Mouse (Mus musculus): ENCODE results near the gene Olfr503. TPM values are rescaled to one million over a fixed set of nuclear protein-coding genes. Genes with fewer than 3 reads are reported as not detected.
"Not testable (repeated sequence)": the region's sequence is repeated elsewhere in the genome, so short reads cannot be mapped to it uniquely, and the experiment has no call there.

Olfr503 gene
- total RNA-seq (2021) (not detected), polyA plus RNA-seq (2012; rRNA removed) (not detected in 2 replicates)
- long read RNA-seq, result 0 reads

DNA sequence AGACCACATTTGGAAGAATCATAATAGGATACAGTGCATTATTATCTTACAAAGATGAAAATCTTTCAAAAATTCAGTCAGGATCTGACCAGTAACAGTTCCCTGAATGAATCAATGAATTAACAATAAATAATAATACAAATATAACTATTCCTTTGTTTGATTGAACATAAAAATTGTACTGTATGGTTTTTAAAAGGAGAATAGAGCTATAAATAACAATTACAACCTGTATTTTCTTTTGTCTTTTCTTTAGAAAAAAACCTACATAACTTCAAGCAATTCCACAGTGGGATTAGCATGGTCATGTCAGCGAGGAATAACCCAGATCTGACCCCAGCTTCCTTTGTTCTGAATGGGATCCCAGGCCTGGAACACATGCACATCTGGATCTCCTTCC lies at the start of gene Olfr503:
TSS of gene Olfr503 (plus strand) at position 301 of the 400 bp plus-strand sequence.
- H3K27me3 ChIP-seq (ENCODE audit: control insufficient read depth, insufficient read depth, low read length); H3K36me3 ChIP-seq (ENCODE audit: control insufficient read depth, insufficient read depth, low read length); intact Hi-C loops (cut with DNase I); H3K27ac ChIP-seq; H3K4me1 ChIP-seq (ENCODE audit: control insufficient read depth, insufficient read depth, low read length); H3K79me2 ChIP-seq (replicated peaks; ENCODE audit: control insufficient read depth, insufficient read depth, low read length); H3K4me3 ChIP-seq; DNase-seq; H3K9ac ChIP-seq (ENCODE audit: low read depth, low read length): not testable (repeated sequence)
- 19% methylated on average over 1 of the region's 1 CpGs for WGBS

DNA sequence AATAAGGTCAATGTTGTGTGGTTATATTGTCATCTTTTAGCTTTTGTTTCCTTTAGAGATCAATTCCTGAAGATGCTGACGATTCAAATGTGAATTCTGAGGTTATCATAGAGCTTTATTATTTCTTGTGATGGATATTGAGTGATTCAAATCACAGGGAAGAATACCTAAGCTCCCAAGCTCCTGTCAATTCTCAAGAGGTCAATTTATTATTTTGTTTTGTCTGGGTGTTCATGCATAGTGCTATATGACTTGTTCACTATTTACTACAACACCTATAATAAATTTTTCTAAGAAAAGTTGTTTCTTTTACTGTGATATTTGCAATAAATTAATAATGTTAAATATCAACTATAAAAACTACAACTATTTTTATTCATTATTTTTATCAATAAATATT lies 19.4 kb upstream of the Olfr503 start, which contains the start of gene Olfr502:
TSS of gene Olfr502 (minus strand) at position 101 of the 400 bp plus-strand sequence.
- WGBS, result 35% methylated on average over 1 of the region's 1 CpGs
- Histone ChIP-seq H3K27ac (no peak within 1 kb of the TSS), H3K27me3 (ENCODE audit: control insufficient read depth, insufficient read depth, low read length) (no peaks in the 10 kb centered on the region), H3K79me2 (replicated peaks; ENCODE audit: control insufficient read depth, insufficient read depth, low read length) (no peaks in the 10 kb centered on the region), H3K9ac (ENCODE audit: low read depth, low read length) (no peak within 1 kb of the TSS), H3K36me3 (ENCODE audit: control insufficient read depth, insufficient read depth, low read length) (no peaks in the 10 kb centered on the region), H3K4me3 (no peak within 1 kb of the TSS), H3K4me1 (ENCODE audit: control insufficient read depth, insufficient read depth, low read length) (no peaks in the 10 kb centered on the region)
- TF ChIP-seq EP300 (IDR thresholded peaks at IDR 0.05; ENCODE audit: insufficient read depth, low read depth, low read length) (no peak), CTCF (IDR thresholded peaks at IDR 0.05) (no peak), POLR2A (IDR thresholded peaks at IDR 0.05; ENCODE audit: insufficient read depth, low read depth, low read length) (no peak)
- DNase-seq, result no peak
- intact Hi-C loops (cut with DNase I), result no loop called here

DNA sequence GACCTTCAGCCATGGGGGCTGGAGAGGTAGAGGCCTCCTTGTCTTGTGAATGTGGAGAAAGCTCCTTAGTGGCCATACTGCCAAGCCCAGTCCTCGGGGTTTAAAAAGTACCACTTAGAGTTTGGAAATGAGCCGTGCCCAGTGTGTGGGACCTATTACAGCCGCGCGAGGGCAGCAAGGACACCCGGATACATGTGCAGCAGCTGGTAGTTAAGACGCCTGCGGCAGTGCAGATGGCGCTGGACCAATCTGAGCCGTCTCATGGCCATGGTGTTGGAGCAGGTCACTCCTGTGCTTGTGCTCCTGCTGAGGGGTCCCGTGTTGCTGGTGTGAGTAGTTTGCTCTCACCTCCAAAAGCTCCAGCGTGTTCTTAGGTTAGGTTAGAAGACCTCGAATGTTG lies 1.9 kb upstream of the Olfr503 start:
- H3K27me3 ChIP-seq (ENCODE audit: control insufficient read depth, insufficient read depth, low read length), result no peaks in the 10 kb centered on the region
- no peak for DNase-seq
- no peaks in the 10 kb centered on the region for H3K4me1 ChIP-seq (ENCODE audit: control insufficient read depth, insufficient read depth, low read length)
- H3K36me3 ChIP-seq (ENCODE audit: control insufficient read depth, insufficient read depth, low read length), result no peaks in the 10 kb centered on the region
- no peak overlapping the region for H3K27ac ChIP-seq
- intact Hi-C loops (cut with DNase I), result no loop called here
- 74% methylated on average over 13 of the region's 13 CpGs for WGBS
- no peak for TF ChIP-seq EP300 (IDR thresholded peaks at IDR 0.05; ENCODE audit: insufficient read depth, low read depth, low read length)
- no peak for TF ChIP-seq POLR2A (IDR thresholded peaks at IDR 0.05; ENCODE audit: insufficient read depth, low read depth, low read length)
- TF ChIP-seq CTCF (IDR thresholded peaks at IDR 0.05), result no peak
- no peak overlapping the region for H3K9ac ChIP-seq (ENCODE audit: low read depth, low read length)
- no peaks in the 10 kb centered on the region for H3K79me2 ChIP-seq (replicated peaks; ENCODE audit: control insufficient read depth, insufficient read depth, low read length)
- H3K4me3 ChIP-seq, result no peak overlapping the region

DNA sequence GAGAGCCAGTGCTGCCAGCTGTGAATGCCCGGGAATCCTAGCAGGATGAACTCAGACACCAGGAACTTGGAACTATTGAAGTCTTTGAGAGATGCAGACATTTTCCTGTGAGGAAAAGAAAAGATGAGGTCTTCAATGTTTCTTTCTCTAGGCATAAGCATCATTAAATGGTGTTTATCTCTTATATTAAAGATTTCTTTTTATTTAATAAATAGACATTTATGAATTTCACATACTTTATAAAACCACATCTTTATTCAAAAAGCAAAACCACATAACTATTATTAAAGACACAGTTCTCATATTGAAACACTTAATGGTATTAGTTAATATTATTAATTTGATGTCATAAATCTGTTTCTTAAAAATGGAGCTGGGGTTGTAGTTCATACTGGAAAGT lies 21.4 kb downstream of the Olfr503 start, which contains the start of gene Olfr504:
TSS of gene Olfr504 (minus strand) at position 101 of the 400 bp plus-strand sequence.
- Histone ChIP-seq H3K4me1 (ENCODE audit: control insufficient read depth, insufficient read depth, low read length) (no peaks in the 10 kb centered on the region), H3K27ac (no peak within 1 kb of the TSS), H3K36me3 (ENCODE audit: control insufficient read depth, insufficient read depth, low read length) (no peaks in the 10 kb centered on the region), H3K4me3 (no peak within 1 kb of the TSS), H3K27me3 (ENCODE audit: control insufficient read depth, insufficient read depth, low read length) (no peaks in the 10 kb centered on the region), H3K79me2 (replicated peaks; ENCODE audit: control insufficient read depth, insufficient read depth, low read length) (no peaks in the 10 kb centered on the region), H3K9ac (ENCODE audit: low read depth, low read length) (no peak within 1 kb of the TSS)
- WGBS, result 72% methylated on average over 1 of the region's 1 CpGs
- TF ChIP-seq POLR2A (IDR thresholded peaks at IDR 0.05; ENCODE audit: insufficient read depth, low read depth, low read length), result no peak
- TF ChIP-seq EP300 (IDR thresholded peaks at IDR 0.05; ENCODE audit: insufficient read depth, low read depth, low read length), result no peak
- no peak for TF ChIP-seq CTCF (IDR thresholded peaks at IDR 0.05)
- intact Hi-C loops (cut with DNase I), result no loop called here
- DNase-seq, result no peak

DNA sequence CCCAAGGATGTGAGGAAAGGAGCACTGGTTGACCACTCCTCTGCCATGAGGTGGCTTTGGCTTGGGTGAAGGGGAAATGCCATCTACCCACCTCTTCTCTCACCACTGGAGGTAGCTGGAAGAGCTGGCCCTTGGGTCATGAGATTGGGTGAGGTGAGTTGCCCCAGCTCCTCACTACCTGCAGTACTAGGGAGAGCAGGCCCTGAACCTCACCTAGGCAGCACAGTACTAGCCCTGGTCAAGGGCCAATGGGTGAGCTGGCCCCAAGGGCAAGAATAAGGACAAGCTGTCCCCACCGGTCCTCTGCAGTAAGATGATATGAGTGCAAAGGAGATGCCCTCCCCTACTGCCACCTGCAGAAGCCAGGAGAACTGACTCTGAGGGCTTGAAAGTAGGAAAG lies 45.5 kb downstream of the Olfr503 start:
- H3K4me3 ChIP-seq, result no peak overlapping the region
- H3K27me3 ChIP-seq (ENCODE audit: control insufficient read depth, insufficient read depth, low read length), result no peaks in the 10 kb centered on the region
- no peak for TF ChIP-seq EP300 (IDR thresholded peaks at IDR 0.05; ENCODE audit: insufficient read depth, low read depth, low read length)
- no peak for TF ChIP-seq POLR2A (IDR thresholded peaks at IDR 0.05; ENCODE audit: insufficient read depth, low read depth, low read length)
- TF ChIP-seq CTCF (IDR thresholded peaks at IDR 0.05), result no peak
- no peak overlapping the region for H3K9ac ChIP-seq (ENCODE audit: low read depth, low read length)
- no peak for DNase-seq
- no peaks in the 10 kb centered on the region for H3K36me3 ChIP-seq (ENCODE audit: control insufficient read depth, insufficient read depth, low read length)
- H3K27ac ChIP-seq, result no peak overlapping the region
- no peaks in the 10 kb centered on the region for H3K4me1 ChIP-seq (ENCODE audit: control insufficient read depth, insufficient read depth, low read length)
- 75% methylated on average over 1 of the region's 1 CpGs for WGBS
- intact Hi-C loops (cut with DNase I), result no loop called here
- no peaks in the 10 kb centered on the region for H3K79me2 ChIP-seq (replicated peaks; ENCODE audit: control insufficient read depth, insufficient read depth, low read length)

Other genes starting within 250 kb of the Olfr503 start
- gene Olfr491, start 231.1 kb upstream of the Olfr503 start, total RNA-seq (2021), result not detected
- gene Olfr491, start 231.1 kb upstream of the Olfr503 start, polyA plus RNA-seq (2012; rRNA removed), result not detected in 2 replicates
- not detected for gene Olfr492, start 220.9 kb upstream of the Olfr503 start, total RNA-seq (2021)
- not detected in 2 replicates for gene Olfr492, start 220.9 kb upstream of the Olfr503 start, polyA plus RNA-seq (2012; rRNA removed)
- not detected for gene Olfr493, start 197.5 kb upstream of the Olfr503 start, total RNA-seq (2021)
- gene Olfr493, start 197.5 kb upstream of the Olfr503 start, polyA plus RNA-seq (2012; rRNA removed), result not detected in 2 replicates
- gene Olfr494, start 179.2 kb upstream of the Olfr503 start, total RNA-seq (2021), result not detected
- not detected in 2 replicates for gene Olfr494, start 179.2 kb upstream of the Olfr503 start, polyA plus RNA-seq (2012; rRNA removed)
- not detected for gene Olfr495, start 151.4 kb upstream of the Olfr503 start, total RNA-seq (2021)
- gene Olfr495, start 151.4 kb upstream of the Olfr503 start, polyA plus RNA-seq (2012; rRNA removed), result not detected in 2 replicates
- gene Olfr497, start 124.1 kb upstream of the Olfr503 start, total RNA-seq (2021), result not detected
- gene Olfr497, start 124.1 kb upstream of the Olfr503 start, polyA plus RNA-seq (2012; rRNA removed), result not detected in 2 replicates
- gene Olfr498, start 79.2 kb upstream of the Olfr503 start, total RNA-seq (2021), result not detected
- gene Olfr498, start 79.2 kb upstream of the Olfr503 start, polyA plus RNA-seq (2012; rRNA removed), result not detected in 2 replicates
- not detected for gene Olfr502, start 19.5 kb upstream of the Olfr503 start, total RNA-seq (2021)
- gene Olfr502, start 19.5 kb upstream of the Olfr503 start, polyA plus RNA-seq (2012; rRNA removed), result not detected in 2 replicates
- not detected for gene Olfr504, start 21.3 kb downstream of the Olfr503 start, total RNA-seq (2021)
- not detected in 2 replicates for gene Olfr504, start 21.3 kb downstream of the Olfr503 start, polyA plus RNA-seq (2012; rRNA removed)
- gene Olfr506, start 66.3 kb downstream of the Olfr503 start, total RNA-seq (2021), result not detected
- not detected in 2 replicates for gene Olfr506, start 66.3 kb downstream of the Olfr503 start, polyA plus RNA-seq (2012; rRNA removed)
- not detected for gene Olfr507, start 77.3 kb downstream of the Olfr503 start, total RNA-seq (2021)
- gene Olfr507, start 77.3 kb downstream of the Olfr503 start, polyA plus RNA-seq (2012; rRNA removed), result not detected in 2 replicates
- gene Olfr508, start 85.5 kb downstream of the Olfr503 start, total RNA-seq (2021), result not detected
- not detected in 2 replicates for gene Olfr508, start 85.5 kb downstream of the Olfr503 start, polyA plus RNA-seq (2012; rRNA removed)
- gene Olfr509, start 107.4 kb downstream of the Olfr503 start, total RNA-seq (2021), result not detected
- not detected in 2 replicates for gene Olfr509, start 107.4 kb downstream of the Olfr503 start, polyA plus RNA-seq (2012; rRNA removed)
- not detected for gene Olfr510, start 121.9 kb downstream of the Olfr503 start, total RNA-seq (2021)
- not detected in 2 replicates for gene Olfr510, start 121.9 kb downstream of the Olfr503 start, polyA plus RNA-seq (2012; rRNA removed)
- not detected for gene Olfr512, start 168.8 kb downstream of the Olfr503 start, total RNA-seq (2021)
- gene Olfr512, start 168.8 kb downstream of the Olfr503 start, polyA plus RNA-seq (2012; rRNA removed), result not detected in 2 replicates
- gene Olfr513, start 206.4 kb downstream of the Olfr503 start, total RNA-seq (2021), result not detected
- gene Olfr513, start 206.4 kb downstream of the Olfr503 start, polyA plus RNA-seq (2012; rRNA removed), result not detected in 2 replicates